Mouse (Mus musculus) macrophage (primary cell): ENCODE results near the gene Oas1g. TPM values are rescaled to one million over a fixed set of nuclear protein-coding genes. Genes with fewer than 3 reads are reported as not detected.
"Not testable (repeated sequence)": the region's sequence is repeated elsewhere in the genome, so short reads cannot be mapped to it uniquely, and the experiment has no call there.

ENCODE experiments used
- H3K27ac ChIP-seq: fragments of 350-480 bp; formaldehyde crosslinking; 2 replicates; pipeline ENCODE4 v1.9.0; 2021
- H3K36me3 ChIP-seq: fragments of 350-480 bp; formaldehyde crosslinking; 2 replicates; pipeline ENCODE4 v1.9.0; 2021; ENCODE audit errors: inconsistent target
- H3K4me3 ChIP-seq: fragments of 350-480 bp; formaldehyde crosslinking; 2 replicates; pipeline ENCODE4 v1.9.0; 2021; ENCODE audit errors: inconsistent target
- H3K79me2 ChIP-seq: fragments of 350-480 bp; formaldehyde crosslinking; 2 replicates; pipeline ENCODE4 v1.9.0; 2021; ENCODE audit errors: inconsistent target
- WGBS: methylation state at CpG from one replicate; pipeline ENCODE4 v1.1.7; 2026; ENCODE audit warnings: inconsistent platforms; ENCODE audit not compliant: missing documents; 5-methylcytosine and 5-hydroxymethylcytosine counted together
- polyA plus RNA-seq: library from polyadenylated mRNA; stranded (reverse); fragments of 250-400 nt; gene quantifications from 3 replicates; pipeline ENCODE4 v1.2.4, GENCODE M21; 2018; ENCODE audit warnings: inconsistent platforms

The Oas1g gene
- polyA plus RNA-seq, 1 experiment from 2014 or later: 28.9 TPM

GRCm38 (mm10) chr5:120898307-120898706, 10.9 kb upstream of the Oas1g start:
- 98% methylated on average over 6 of the region's 6 CpGs for WGBS
- Histone ChIP-seq H3K79me2 (peaks cover 36% of the 10 kb centered on the region), H3K36me3 (peaks cover 64% of the 10 kb centered on the region), H3K4me3 (no peak overlapping the region), H3K27ac (no peak overlapping the region)

- 95% methylated on average over 9 of the region's 11 CpGs for WGBS
- Histone ChIP-seq H3K36me3 (peaks cover 35% of the 10 kb centered on the region), H3K4me3 (no peak overlapping the region), H3K79me2 (peaks cover 8% of the 10 kb centered on the region; the same call in 1 of the 2 replicates), H3K27ac (no peak overlapping the region)
Measured at GRCm38 (mm10) chr5:120895231-120895900, 8.0 kb upstream of the Oas1g start.

GRCm38 (mm10) chr5:120894692-120895091, 7.3 kb upstream of the Oas1g start:
- H3K27ac ChIP-seq, H3K4me3 ChIP-seq, H3K79me2 ChIP-seq: not testable (repeated sequence)
- peaks cover 28% of the 10 kb centered on the region for H3K36me3 ChIP-seq
- WGBS: 85% methylated on average over 2 of the region's 2 CpGs

- H3K36me3 ChIP-seq: peaks cover 20% of the 10 kb centered on the region
- H3K79me2 ChIP-seq, H3K27ac ChIP-seq, H3K4me3 ChIP-seq: not testable (repeated sequence)
- WGBS: 100% methylated on average over 3 of the region's 4 CpGs
Measured at GRCm38 (mm10) chr5:120893866-120894265, 6.5 kb upstream of the Oas1g start.

GRCm38 (mm10) chr5:120892243-120892660, 4.8 kb upstream of the Oas1g start:
- Histone ChIP-seq H3K36me3 (peaks cover 7% of the 10 kb centered on the region; the same call in 1 of the 2 replicates), H3K4me3 (no peak overlapping the region), H3K27ac (no peak overlapping the region), H3K79me2 (peaks cover 6% of the 10 kb centered on the region)
- 94% methylated on average over 2 of the region's 2 CpGs for WGBS

- WGBS: 100% methylated on average over 2 of the region's 2 CpGs
- not testable (repeated sequence) for H3K27ac ChIP-seq, H3K36me3 ChIP-seq, H3K4me3 ChIP-seq
- peaks cover 11% of the 10 kb centered on the region for H3K79me2 ChIP-seq
Measured at GRCm38 (mm10) chr5:120891566-120892242, 4.3 kb upstream of the Oas1g start.

- Histone ChIP-seq H3K27ac (no peak overlapping the region), H3K4me3 (no peak overlapping the region), H3K79me2 (peaks cover 18% of the 10 kb centered on the region), H3K36me3 (peaks cover 5% of the 10 kb centered on the region; the same call in 1 of the 2 replicates)
- 3% methylated on average over 3 of the region's 3 CpGs for WGBS
Measured at GRCm38 (mm10) chr5:120890991-120891390, 3.6 kb upstream of the Oas1g start.

GRCm38 (mm10) chr5:120890026-120890425, 2.6 kb upstream of the Oas1g start:
- 90% methylated on average over 2 of the region's 2 CpGs for WGBS
- H3K79me2 ChIP-seq: peaks cover 28% of the 10 kb centered on the region
- H3K36me3 ChIP-seq: no peaks in the 10 kb centered on the region
- no peak overlapping the region for H3K4me3 ChIP-seq
- no peak overlapping the region for H3K27ac ChIP-seq

- not testable (repeated sequence) for H3K4me3 ChIP-seq
Measured at GRCm38 (mm10) chr5:120888294-120888815, 942 bp upstream of the Oas1g start.

GRCm38 (mm10) chr5:120887831-120888230, 418 bp upstream of the Oas1g start:
- Histone ChIP-seq H3K36me3 (peaks cover 7% of the 10 kb centered on the region; the same call in 1 of the 2 replicates), H3K27ac (no peak overlapping the region), H3K4me3 (peak overlapping the region; percentile 60), H3K79me2 (peaks cover 50% of the 10 kb centered on the region)
- WGBS: 41% methylated on average over 6 of the region's 6 CpGs

More at GRCm38 (mm10) chr5:120888294-120888815, 942 bp upstream of the Oas1g start:
- H3K27ac ChIP-seq, H3K36me3 ChIP-seq: not testable (repeated sequence)
- peaks cover 45% of the 10 kb centered on the region for H3K79me2 ChIP-seq
- WGBS: 54% methylated on average over 4 of the region's 4 CpGs

- Histone ChIP-seq H3K79me2 (peaks cover 47% of the 10 kb centered on the region), H3K36me3 (peaks cover 61% of the 10 kb centered on the region)
- 97% methylated on average over 6 of the region's 6 CpGs for WGBS
- not testable (repeated sequence) for H3K4me3 ChIP-seq, H3K27ac ChIP-seq
Measured at GRCm38 (mm10) chr5:120881681-120882080, 5.7 kb downstream of the Oas1g start.

GRCm38 (mm10) chr5:120878803-120879202, 8.6 kb downstream of the Oas1g start:
- Histone ChIP-seq H3K36me3 (peaks cover 61% of the 10 kb centered on the region), H3K79me2 (peaks cover 19% of the 10 kb centered on the region)
- not testable (repeated sequence) for H3K4me3 ChIP-seq, H3K27ac ChIP-seq
- WGBS: 83% methylated on average over 2 of the region's 2 CpGs

- 93% methylated on average over 2 of the region's 2 CpGs for WGBS
- not testable (repeated sequence) for H3K27ac ChIP-seq, H3K79me2 ChIP-seq, H3K4me3 ChIP-seq
- H3K36me3 ChIP-seq: peaks cover 50% of the 10 kb centered on the region
Measured at GRCm38 (mm10) chr5:120877407-120877806, 10.0 kb downstream of the Oas1g start.

- WGBS: 88% methylated on average over 2 of the region's 3 CpGs
- not testable (repeated sequence) for H3K4me3 ChIP-seq, H3K27ac ChIP-seq, H3K79me2 ChIP-seq
- H3K36me3 ChIP-seq: peaks cover 44% of the 10 kb centered on the region
Measured at GRCm38 (mm10) chr5:120876839-120877238, 10.6 kb downstream of the Oas1g start.

GRCm38 (mm10) chr5:120871469-120871868, 15.9 kb downstream of the Oas1g start:
- 54% methylated on average over 2 of the region's 2 CpGs for WGBS
- Histone ChIP-seq H3K36me3 (no peaks in the 10 kb centered on the region), H3K27ac (no peak overlapping the region), H3K4me3 (no peak overlapping the region), H3K79me2 (no peaks in the 10 kb centered on the region)
